Comparison of ENCODE assay signal across 39 mouse cellular contexts in genomic region chr4:145310859-145311258, GRCm38 (mm10). TPM values are rescaled to one million over a fixed set of nuclear protein-coding genes. Genes with fewer than 3 reads are reported as not detected.
"Had no signal": no experiment of that assay in that cellular context is flagged by ENCODE, and none has a peak within 500 bp of the region (broad histone marks: within the 10 kb centered on the region; RNA-seq: fewer than 3 reads in every experiment).

No protein-coding gene starts in this region.

- DNase-seq: heart, postnatal 10 days; heart, postnatal 14 days; heart, postnatal 36 days; heart, postnatal 4 days; kidney, adult 11 months; kidney, adult 18-20 months; kidney, adult 2 months; kidney, adult 8-10 months; kidney, adult 9 months; kidney, postnatal 10 days; kidney, postnatal 14 days; kidney, postnatal 25 days; kidney, postnatal 36 days; kidney, postnatal 4 days; layer of hippocampus, adult 9-11 months; layer of hippocampus, postnatal 36 days had no signal

- H3K9me3 ChIP-seq: heart, embryonic 10.5 days; heart, embryonic 12.5 days; heart, embryonic 13.5 days; heart, embryonic 15.5 days; hindbrain, embryonic 10.5 days; hindbrain, embryonic 12.5 days; hindbrain, embryonic 13.5 days; hindbrain, embryonic 15.5 days; intestine, embryonic 15.5 days; kidney, embryonic 15.5 days had no signal

- H3K4me1 ChIP-seq: heart, embryonic 10.5 days; heart, embryonic 12.5 days; heart, embryonic 13.5 days; heart, embryonic 15.5 days; hindbrain, embryonic 12.5 days; hindbrain, embryonic 15.5 days; intestine, embryonic 15.5 days; kidney, embryonic 15.5 days had no signal

- H3K4me3 ChIP-seq: heart, embryonic 10.5 days; heart, embryonic 12.5 days; heart, embryonic 13.5 days; heart, embryonic 15.5 days; hindbrain, embryonic 10.5 days; hindbrain, embryonic 12.5 days; hindbrain, embryonic 13.5 days; hindbrain, embryonic 15.5 days; intestine, embryonic 15.5 days; kidney, embryonic 15.5 days; layer of hippocampus, adult 2 months had no signal

- H3K36me3 ChIP-seq: heart, embryonic 10.5 days; heart, embryonic 12.5 days; heart, embryonic 13.5 days; heart, embryonic 15.5 days; hindbrain, embryonic 10.5 days; hindbrain, embryonic 12.5 days; hindbrain, embryonic 13.5 days; hindbrain, embryonic 15.5 days; intestine, embryonic 15.5 days; kidney, embryonic 15.5 days had no signal

- H3K4me2 ChIP-seq: heart, embryonic 11.5 days; heart, embryonic 12.5 days; heart, embryonic 13.5 days; heart, embryonic 15.5 days; hindbrain, embryonic 12.5 days; hindbrain, embryonic 13.5 days; hindbrain, embryonic 14.5 days; hindbrain, embryonic 15.5 days; intestine, embryonic 15.5 days; kidney, embryonic 15.5 days had no signal

- ATAC-seq: hindbrain, embryonic 16.5 days; hindbrain, postnatal 0 days; inflammation-experienced regulatory T-cells, adult 6 months; intestine, embryonic 15.5 days; intestine, embryonic 16.5 days; intestine, postnatal 0 days had no signal

- H3K27ac ChIP-seq: heart, embryonic 10.5 days; heart, embryonic 13.5 days; heart, embryonic 15.5 days; hindbrain, embryonic 10.5 days; hindbrain, embryonic 12.5 days; hindbrain, embryonic 13.5 days; hindbrain, embryonic 14.5 days; hindbrain, embryonic 15.5 days; hindbrain, postnatal 0 days; intestine, embryonic 15.5 days; kidney, embryonic 15.5 days; kidney, postnatal 0 days; layer of hippocampus, adult 2 months had no signal

- H3K9ac ChIP-seq: heart, embryonic 12.5 days; heart, embryonic 13.5 days; heart, embryonic 15.5 days; hindbrain, embryonic 12.5 days; hindbrain, embryonic 13.5 days; hindbrain, embryonic 14.5 days; hindbrain, embryonic 15.5 days; intestine, embryonic 15.5 days; kidney, embryonic 15.5 days had no signal

RNA-seq across cellular contexts. Expression of gene Tnfrsf8, which starts 4.1 kb away (rescaled TPM):
- total RNA-seq: hematopoietic stem cell, adult 5-6 weeks had no signal
- polyA plus RNA-seq: heart, embryonic 10.5 days; heart, embryonic 12.5 days; heart, embryonic 14.5 days; intestine, embryonic 14.5 days; intestine, embryonic 16.5 days; kidney, embryonic 16.5 days had no signal
